Mouse (Mus musculus): ENCODE data around the gene Lasp1. TPM values are rescaled to one million over a fixed set of nuclear protein-coding genes. Genes with fewer than 3 reads are reported as not detected.

The Lasp1 gene
- total and polyA plus RNA-seq, 2 experiments from 2014 or later, result 152 to 153 TPM

- H3K36me3 ChIP-seq (ENCODE audit: insufficient read depth), result no peaks in the 10 kb centered on the region
- H3K4me2 ChIP-seq (ENCODE audit: low read depth), result peak overlapping the region; percentile 76
- peak overlapping the region; percentile 80 for H3K9ac ChIP-seq
- H3K4me1 ChIP-seq (ENCODE audit: insufficient read depth), result peaks cover 34% of the 10 kb centered on the region
- H3K9me3 ChIP-seq (ENCODE audit: low read length), result no peaks in the 10 kb centered on the region
- peak overlapping the region; percentile 91 for H3K27ac ChIP-seq (ENCODE audit: low read depth, low read length)
- no peak for TF ChIP-seq CTCF (IDR thresholded peaks at IDR 0.05; ENCODE audit: low read depth)
- no peak for ATAC-seq
- H3K4me3 ChIP-seq (ENCODE audit: low read depth, low read length), result peak overlapping the region; percentile 97
- 6% methylated on average over 17 of the region's 17 CpGs for WGBS
- DNase-seq, result peak; percentile 23
- no peaks in the 10 kb centered on the region for H3K27me3 ChIP-seq (ENCODE audit: insufficient read depth, low read length)
These were observed 2.0 kb downstream of the Lasp1 start for GRCm38 (mm10) chr11:97800691-97801408.

- WGBS, result 34% methylated on average over 8 of the region's 8 CpGs
- DNase-seq, result peak; percentile 27
- H3K4me1 ChIP-seq (ENCODE audit: insufficient read depth), result peaks cover 42% of the 10 kb centered on the region
These were observed 2.8 kb downstream of the Lasp1 start for GRCm38 (mm10) chr11:97801409-97802193.

GRCm38 (mm10) chr11:97802194-97802470 is 3.3 kb downstream of the Lasp1 start:
- WGBS, result 52% methylated on average over 1 of the region's 1 CpGs
- peaks cover 42% of the 10 kb centered on the region for H3K4me1 ChIP-seq (ENCODE audit: insufficient read depth)
- no peaks in the 10 kb centered on the region for H3K27me3 ChIP-seq (ENCODE audit: insufficient read depth, low read length)
- H3K9ac ChIP-seq, result no peak overlapping the region
- no peaks in the 10 kb centered on the region for H3K9me3 ChIP-seq (ENCODE audit: low read length)
- H3K27ac ChIP-seq (ENCODE audit: low read depth, low read length), result no peak overlapping the region
- DNase-seq (no peak), ATAC-seq (no peak)
- TF ChIP-seq CTCF (IDR thresholded peaks at IDR 0.05; ENCODE audit: low read depth), result no peak
- H3K36me3 ChIP-seq (ENCODE audit: insufficient read depth), result no peaks in the 10 kb centered on the region; the same call in 1 of the 2 replicates
- H3K4me2 ChIP-seq (ENCODE audit: low read depth), result peak overlapping the region; percentile 76
- peak overlapping the region; percentile 97; the same call in 1 of the 2 replicates for H3K4me3 ChIP-seq (ENCODE audit: low read depth, low read length)

More at GRCm38 (mm10) chr11:97801409-97802193, 2.8 kb downstream of the Lasp1 start:
- peak; percentile 52 for TF ChIP-seq CTCF (IDR thresholded peaks at IDR 0.05; ENCODE audit: low read depth)
- Histone ChIP-seq H3K27ac (ENCODE audit: low read depth, low read length) (no peak overlapping the region), H3K36me3 (ENCODE audit: insufficient read depth) (no peaks in the 10 kb centered on the region), H3K4me3 (ENCODE audit: low read depth, low read length) (peak overlapping the region; percentile 97), H3K27me3 (ENCODE audit: insufficient read depth, low read length) (no peaks in the 10 kb centered on the region), H3K9me3 (ENCODE audit: low read length) (no peaks in the 10 kb centered on the region), H3K4me2 (ENCODE audit: low read depth) (peak overlapping the region; percentile 76), H3K9ac (peak overlapping the region; percentile 80)
- ATAC-seq, result no peak

DNA sequence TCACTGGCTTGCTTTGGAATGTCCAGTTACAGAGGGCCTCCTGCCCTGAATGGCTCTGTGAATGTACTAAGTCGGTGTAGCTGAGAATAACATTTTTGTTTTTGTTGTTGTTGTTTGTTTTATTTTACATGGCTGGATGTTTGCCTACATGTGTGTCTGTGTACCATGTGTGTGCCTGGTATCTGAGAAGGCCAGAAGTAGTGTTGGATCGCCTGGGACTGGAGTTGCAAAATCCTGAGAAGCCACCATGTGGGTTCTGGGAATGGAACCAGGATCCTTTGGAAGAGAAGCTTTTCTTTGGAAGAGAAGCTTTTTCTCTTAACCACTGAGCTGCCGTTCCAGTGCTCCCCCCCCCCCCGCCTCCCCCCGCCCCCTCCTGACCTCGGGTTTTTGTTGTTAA is 3.7 kb downstream of the Lasp1 start:
- Histone ChIP-seq H3K4me2 (ENCODE audit: low read depth) (peak overlapping the region; percentile 76), H3K27ac (ENCODE audit: low read depth, low read length) (no peak overlapping the region), H3K36me3 (ENCODE audit: insufficient read depth) (peaks cover 3% of the 10 kb centered on the region), H3K4me1 (ENCODE audit: insufficient read depth) (peaks cover 42% of the 10 kb centered on the region), H3K4me3 (ENCODE audit: low read depth, low read length) (no peak overlapping the region), H3K9me3 (ENCODE audit: low read length) (no peaks in the 10 kb centered on the region), H3K9ac (no peak overlapping the region), H3K27me3 (ENCODE audit: insufficient read depth, low read length) (no peaks in the 10 kb centered on the region)
- 33% methylated on average over 6 of the region's 6 CpGs for WGBS
- ATAC-seq (no peak), DNase-seq (no peak)
- TF ChIP-seq CTCF (IDR thresholded peaks at IDR 0.05; ENCODE audit: low read depth), result no peak

- H3K9ac ChIP-seq, result no peak overlapping the region
- H3K4me1 ChIP-seq (ENCODE audit: insufficient read depth), result peaks cover 51% of the 10 kb centered on the region
- no peaks in the 10 kb centered on the region for H3K9me3 ChIP-seq (ENCODE audit: low read length)
- H3K27ac ChIP-seq (ENCODE audit: low read depth, low read length), result no peak overlapping the region
- no peak for ATAC-seq
- no peak for DNase-seq
- no peak overlapping the region for H3K4me3 ChIP-seq (ENCODE audit: low read depth, low read length)
- peaks cover 16% of the 10 kb centered on the region for H3K36me3 ChIP-seq (ENCODE audit: insufficient read depth)
- H3K27me3 ChIP-seq (ENCODE audit: insufficient read depth, low read length), result no peaks in the 10 kb centered on the region
- no peak overlapping the region for H3K4me2 ChIP-seq (ENCODE audit: low read depth)
- WGBS, result 81% methylated on average over 5 of the region's 5 CpGs
- TF ChIP-seq CTCF (IDR thresholded peaks at IDR 0.05; ENCODE audit: low read depth), result no peak
These were observed 5.0 kb downstream of the Lasp1 start for GRCm38 (mm10) chr11:97803847-97804246.

DNA sequence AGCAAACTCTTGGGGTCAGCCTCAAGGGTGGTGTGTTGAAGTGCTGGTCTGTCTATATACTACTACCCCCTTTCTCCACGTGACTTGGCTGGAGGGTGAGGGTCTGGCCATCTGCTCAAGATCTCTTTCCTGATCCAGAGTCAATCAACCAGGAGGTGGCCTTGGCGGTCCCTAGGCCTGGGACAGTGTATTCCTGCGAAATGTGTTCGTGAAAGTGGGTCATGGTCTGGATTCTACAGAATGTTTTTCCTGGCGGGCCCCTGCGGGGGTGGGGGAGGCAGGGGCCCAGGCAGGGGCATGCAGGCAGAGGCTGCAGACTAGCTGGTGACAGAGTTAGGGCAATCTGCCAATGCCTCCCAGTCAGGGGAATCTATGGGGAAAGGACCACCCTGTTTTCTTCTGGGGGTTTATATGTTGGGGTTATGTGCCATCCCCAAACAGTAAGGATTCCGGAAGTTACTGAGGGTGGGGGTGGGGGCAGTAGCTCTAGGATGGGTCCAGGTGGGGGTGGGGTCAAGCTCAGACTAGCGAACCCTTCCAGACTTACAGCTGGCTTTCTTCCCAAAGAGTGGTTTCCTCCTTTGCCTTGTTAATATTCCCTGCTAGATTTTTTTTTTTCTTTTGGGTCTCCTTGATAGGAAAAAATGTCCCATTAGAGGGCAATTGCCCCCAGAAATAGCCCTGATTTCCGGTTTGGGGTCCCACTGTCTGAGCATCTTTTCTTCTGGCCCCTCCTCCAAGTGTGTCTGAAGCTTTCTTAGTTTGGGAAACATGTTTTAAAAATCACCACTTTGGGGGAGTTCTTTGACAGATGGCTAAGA is 6.3 kb downstream of the Lasp1 start:
- 12% methylated on average over 9 of the region's 9 CpGs for WGBS
- ATAC-seq (no peak), DNase-seq (peak; percentile 46)
- peaks cover 54% of the 10 kb centered on the region for H3K4me1 ChIP-seq (ENCODE audit: insufficient read depth)
- peak overlapping the region; percentile 18; the same call in 1 of the 2 replicates for H3K9ac ChIP-seq
- peak overlapping the region; percentile 69 for H3K27ac ChIP-seq (ENCODE audit: low read depth, low read length)
- no peaks in the 10 kb centered on the region for H3K27me3 ChIP-seq (ENCODE audit: insufficient read depth, low read length)
- peaks cover 22% of the 10 kb centered on the region for H3K36me3 ChIP-seq (ENCODE audit: insufficient read depth)
- no peaks in the 10 kb centered on the region for H3K9me3 ChIP-seq (ENCODE audit: low read length)
- H3K4me2 ChIP-seq (ENCODE audit: low read depth), result peak overlapping the region; percentile 19
- no peak for TF ChIP-seq CTCF (IDR thresholded peaks at IDR 0.05; ENCODE audit: low read depth)
- no peak overlapping the region for H3K4me3 ChIP-seq (ENCODE audit: low read depth, low read length)

Data from forebrain, postnatal 0 days (tissue).